Mouse (Mus musculus): Measurements from ENCODE around the gene Leap2.

DNA sequence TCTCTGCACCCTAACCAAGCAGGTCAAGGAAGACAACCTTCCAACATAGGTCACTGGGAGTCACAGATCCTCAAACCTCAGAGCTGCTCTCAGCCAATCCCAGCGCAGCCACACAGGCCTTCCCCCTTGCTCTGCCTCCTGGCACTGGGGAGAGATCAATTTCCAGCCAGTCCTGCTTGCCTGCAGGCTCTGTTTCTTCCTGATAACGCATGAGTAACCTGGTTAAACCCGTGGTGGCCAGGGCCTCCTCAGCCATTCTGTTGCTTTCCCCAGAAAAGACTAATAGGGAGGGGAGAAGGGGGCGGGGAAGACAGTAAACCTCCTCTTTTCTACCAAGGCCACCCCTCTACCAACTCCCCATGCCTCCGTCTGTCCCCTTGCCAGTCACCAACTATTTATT, 38.8 kb upstream of the Leap2 start:
- no peak for TF ChIP-seq CTCF (IDR thresholded peaks at IDR 0.05; ENCODE audit: borderline replicate concordance, control insufficient read depth, extremely low read depth, insufficient read depth, low read length, poor library complexity)
- no peak for TF ChIP-seq POLR2A (IDR thresholded peaks at IDR 0.05; ENCODE audit: control insufficient read depth, extremely low read depth, insufficient read depth, low read length, poor library complexity)

All from thymus, adult 2 months (tissue).